In the genomic region with DNA sequence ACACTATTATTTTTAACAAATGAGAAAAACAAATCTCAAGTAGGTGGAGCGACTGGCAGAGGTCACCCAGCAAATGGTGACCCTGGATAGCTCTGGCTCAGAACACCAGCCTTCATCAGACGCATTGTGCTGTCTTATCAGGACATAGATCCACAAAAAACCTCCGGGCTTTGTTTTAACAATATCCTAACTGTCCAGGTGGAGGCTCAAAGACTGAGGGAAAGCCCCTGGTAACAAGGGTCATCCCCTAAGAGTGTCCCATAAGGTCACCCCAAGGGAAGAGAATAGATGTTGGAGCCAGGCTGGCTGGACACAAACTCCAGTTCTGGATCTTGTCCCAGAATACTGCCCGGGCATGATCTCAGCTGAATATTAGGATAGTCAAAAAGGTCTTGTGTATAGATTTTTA, we compare ENCODE assay signal across 15 mouse cellular contexts. TPM values are rescaled to one million over a fixed set of nuclear protein-coding genes. Genes with fewer than 3 reads are reported as not detected.
DNase-seq lines count a peak whose midpoint lies in the region; ATAC-seq and TF ChIP-seq lines count a peak whose summit lies in the region.
"Had no signal": no experiment of that assay in that cellular context is flagged by ENCODE, and none has a peak within 500 bp of the region (broad histone marks: within the 10 kb centered on the region; RNA-seq: fewer than 3 reads in every experiment).

No protein-coding gene starts in this region.

- no peaks in the 10 kb centered on the region for H3K36me3 ChIP-seq in liver, adult 2 months (ENCODE audit: control insufficient read depth, insufficient read depth, low read length)
- no peaks in the 10 kb centered on the region for H3K36me3 ChIP-seq in liver, embryonic 11.5 days (ENCODE audit: control insufficient read depth, insufficient read depth, low read length)
- no peaks in the 10 kb centered on the region for H3K36me3 ChIP-seq in heart, embryonic 15.5 days
- no peaks in the 10 kb centered on the region for H3K36me3 ChIP-seq in hindbrain, embryonic 11.5 days (ENCODE audit: control insufficient read depth, insufficient read depth, low read length)
- H3K36me3 ChIP-seq: embryonic facial prominence, embryonic 12.5 days; hindbrain, embryonic 12.5 days had no signal

- H3K9me3 ChIP-seq in liver, embryonic 11.5 days (ENCODE audit: control insufficient read depth, low read length) = no peaks in the 10 kb centered on the region
- no peaks in the 10 kb centered on the region for H3K9me3 ChIP-seq in heart, embryonic 15.5 days (replicated peaks)
- no peaks in the 10 kb centered on the region for H3K9me3 ChIP-seq in hindbrain, embryonic 11.5 days (ENCODE audit: control insufficient read depth, low read length)
- H3K9me3 ChIP-seq: embryonic facial prominence, embryonic 12.5 days; hindbrain, embryonic 12.5 days had no signal

- no peaks in the 10 kb centered on the region for H3K79me2 ChIP-seq in liver, adult 2 months (ENCODE audit: control insufficient read depth, insufficient read depth, low read length)

- no peak overlapping the region for H3K9ac ChIP-seq in liver, adult 2 months (ENCODE audit: low read depth, low read length)
- H3K9ac ChIP-seq in liver, embryonic 11.5 days (ENCODE audit: low read depth, low read length) = no peak overlapping the region
- no peak overlapping the region for H3K9ac ChIP-seq in heart, embryonic 15.5 days
- H3K9ac ChIP-seq in hindbrain, embryonic 11.5 days (ENCODE audit: low read depth, low read length) = no peak overlapping the region
- H3K9ac ChIP-seq: embryonic facial prominence, embryonic 12.5 days; hindbrain, embryonic 12.5 days had no signal

- no peak for TF ChIP-seq POLR2A in liver, adult 2 months (IDR thresholded peaks at IDR 0.05; ENCODE audit: extremely low read depth, insufficient read depth, low read length)

- peaks cover 20% of the 10 kb centered on the region for H3K4me1 ChIP-seq in liver, adult 2 months (ENCODE audit: control insufficient read depth, insufficient read depth, low read length)
- H3K4me1 ChIP-seq in liver, embryonic 11.5 days (replicated peaks; ENCODE audit: control insufficient read depth, insufficient read depth, low read length) = no peaks in the 10 kb centered on the region
- H3K4me1 ChIP-seq in heart, embryonic 15.5 days (replicated peaks) = peaks cover 43% of the 10 kb centered on the region
- H3K4me1 ChIP-seq in hindbrain, embryonic 11.5 days (replicated peaks; ENCODE audit: control insufficient read depth, insufficient read depth, low read length) = no peaks in the 10 kb centered on the region
- H3K4me1 ChIP-seq: embryonic facial prominence, embryonic 12.5 days; hindbrain, embryonic 12.5 days had no signal

- H3K27me3 ChIP-seq in liver, adult 2 months (ENCODE audit: control insufficient read depth, insufficient read depth, low read length) = no peaks in the 10 kb centered on the region
- no peaks in the 10 kb centered on the region for H3K27me3 ChIP-seq in liver, embryonic 11.5 days (replicated peaks; ENCODE audit: control insufficient read depth, insufficient read depth, low read length)
- H3K27me3 ChIP-seq in heart, embryonic 15.5 days = no peaks in the 10 kb centered on the region
- H3K27me3 ChIP-seq in hindbrain, embryonic 11.5 days (ENCODE audit: control insufficient read depth, insufficient read depth, low read length) = no peaks in the 10 kb centered on the region
- H3K27me3 ChIP-seq: embryonic facial prominence, embryonic 12.5 days; hindbrain, embryonic 12.5 days had no signal

- H3K4me3 ChIP-seq in liver, adult 2 months (ENCODE audit: insufficient read depth, low read depth, low read length) = no peak overlapping the region
- H3K4me3 ChIP-seq in liver, embryonic 11.5 days (ENCODE audit: low read depth, low read length) = no peak overlapping the region
- no peak overlapping the region for H3K4me3 ChIP-seq in heart, embryonic 15.5 days
- H3K4me3 ChIP-seq in hindbrain, embryonic 11.5 days (ENCODE audit: low read depth, low read length) = no peak overlapping the region
- H3K4me3 ChIP-seq: embryonic facial prominence, embryonic 12.5 days; hindbrain, embryonic 12.5 days had no signal

- TF ChIP-seq CTCF in liver, adult 2 months (IDR thresholded peaks at IDR 0.05; ENCODE audit: low read depth, low read length) = no peak

- peak; percentile 88 for DNase-seq in liver, adult 2 months (ENCODE audit: extremely low read depth, low read depth, low spot score)
- DNase-seq in liver, embryonic 11.5 days (ENCODE audit: low spot score) = no peak
- DNase-seq in kidney, adult 18-20 months = peak; percentile 41
- DNase-seq in lung, postnatal 25 days (ENCODE audit: low spot score) = peak; percentile 59
- DNase-seq in hindbrain, embryonic 11.5 days (ENCODE audit: low spot score) = no peak
- no peak for DNase-seq in cerebellum, adult 9-10 months
- DNase-seq: cerebellum, adult 11 months; layer of hippocampus, adult 9-11 months; liver; right cerebral cortex, postnatal 4 days; thymus, adult 18-20 months had no signal

- H3K27ac ChIP-seq in liver, adult 2 months (replicated peaks; ENCODE audit: insufficient read depth, low read depth, low read length) = peak overlapping the region; percentile 73
- H3K27ac ChIP-seq in liver, embryonic 11.5 days (ENCODE audit: low read depth, low read length) = no peak overlapping the region
- H3K27ac ChIP-seq in heart, embryonic 15.5 days = peak overlapping the region; percentile 12; the same call in 1 of the 2 replicates
- no peak overlapping the region for H3K27ac ChIP-seq in hindbrain, embryonic 11.5 days (ENCODE audit: low read depth, low read length)
- H3K27ac ChIP-seq: embryonic facial prominence, embryonic 12.5 days; hindbrain, embryonic 12.5 days had no signal

- WGBS in liver, adult 2 months = 7% methylated on average over 4 of the region's 4 CpGs
- 63% methylated on average over 4 of the region's 4 CpGs for WGBS in liver, embryonic 11.5 days
- 56% methylated on average over 4 of the region's 4 CpGs for WGBS in heart, embryonic 15.5 days
- 83% methylated on average over 4 of the region's 4 CpGs for WGBS in hindbrain, embryonic 11.5 days

- no peak overlapping the region for H3K4me2 ChIP-seq in liver, embryonic 11.5 days
- no peak overlapping the region for H3K4me2 ChIP-seq in heart, embryonic 15.5 days
- H3K4me2 ChIP-seq in hindbrain, embryonic 11.5 days (replicated peaks; ENCODE audit: low read depth, low read length) = no peak overlapping the region
- H3K4me2 ChIP-seq: embryonic facial prominence, embryonic 12.5 days; hindbrain, embryonic 12.5 days; midbrain, embryonic 11.5 days had no signal

- ATAC-seq in liver, embryonic 11.5 days (replicated peaks; ENCODE audit: low FRiP score) = no peak
- 0 out of 2 replicates have a peak, but pooled peaks have one; percentile 8 for ATAC-seq in heart, embryonic 15.5 days (replicated peaks; ENCODE audit: insufficient number of reproducible peaks, insufficient read depth, low FRiP score, low read depth)
- no peak for ATAC-seq in hindbrain, embryonic 11.5 days (ENCODE audit: low FRiP score)

RNA-seq across cellular contexts. Expression of a gene that starts 56.6 kb away (rescaled TPM):
- total RNA-seq in liver, adult 2 months (2014; rRNA removed) = 12.8 and 25.2 TPM in 2 replicates
- 24.9 and 31.0 TPM in 2 replicates for polyA plus RNA-seq in liver, adult 2 months (2012; rRNA removed)
- 19.5 and 23.2 TPM in 2 replicates for polyA plus RNA-seq in liver, embryonic 11.5 days (2014; fragmentation: Nextera tagmentation; extraction: Ambion mirVana)
- polyA plus RNA-seq in heart, embryonic 15.5 days (2015; fragmentation: Nextera tagmentation; extraction: Ambion mirVana) = 35.4 and 40.6 TPM in 2 replicates
- polyA plus RNA-seq in hindbrain, embryonic 11.5 days (2014; fragmentation: Nextera tagmentation; extraction: Ambion mirVana) = 64.4 and 65.9 TPM in 2 replicates

Comparison
In these comparisons a context has a peak if more than half of its experiments do, and no peak if none do; other contexts are left out.
1. DNase-seq: peak in liver, adult 2 months (single experiment), kidney, adult 18-20 months (single experiment) and lung, postnatal 25 days (single experiment); none in liver, embryonic 11.5 days (single experiment), hindbrain, embryonic 11.5 days (single experiment) and cerebellum, adult 9-10 months (single experiment).
2. H3K27ac ChIP-seq: peak in liver, adult 2 months (single experiment) and heart, embryonic 15.5 days (single experiment); none in liver, embryonic 11.5 days (single experiment) and hindbrain, embryonic 11.5 days (single experiment).